Mouse (Mus musculus): ENCODE measurements around the gene Auts2. TPM values are rescaled to one million over a fixed set of nuclear protein-coding genes. Genes with fewer than 3 reads are reported as not detected.

Auts2 gene
- polyA plus RNA-seq, 1 experiment from 2014 or later: 82.5 TPM

- H3K27ac ChIP-seq (ENCODE audit: low read depth, low read length): no peak overlapping the region
Measured at GRCm38 (mm10) chr5:132290606-132291535, 252.3 kb downstream of the Auts2 start.

GRCm38 (mm10) chr5:132283741-132284140, 259.4 kb downstream of the Auts2 start:
- Histone ChIP-seq H3K27ac (ENCODE audit: low read depth, low read length) (no peak overlapping the region), H3K9me3 (ENCODE audit: control insufficient read depth, low read length) (no peaks in the 10 kb centered on the region), H3K27me3 (ENCODE audit: control insufficient read depth, insufficient read depth, low read length) (no peaks in the 10 kb centered on the region), H3K36me3 (ENCODE audit: control insufficient read depth, insufficient read depth, low read length) (no peaks in the 10 kb centered on the region), H3K9ac (replicated peaks; ENCODE audit: low read depth, low read length) (no peak overlapping the region), H3K4me1 (ENCODE audit: control insufficient read depth, insufficient read depth, low read length) (peaks cover 5% of the 10 kb centered on the region; the same call in 1 of the 2 replicates), H3K4me3 (ENCODE audit: low read depth, low read length) (no peak overlapping the region), H3K4me2 (ENCODE audit: low read depth, low read length) (no peak overlapping the region)
- WGBS: 75% methylated on average over 3 of the region's 3 CpGs
- no peak for ATAC-seq (ENCODE audit: low read depth)

More at GRCm38 (mm10) chr5:132290606-132291535, 252.3 kb downstream of the Auts2 start:
- WGBS: 9% methylated on average over 13 of the region's 13 CpGs
- ATAC-seq (ENCODE audit: low read depth): no peak
- Histone ChIP-seq H3K4me2 (ENCODE audit: low read depth, low read length) (no peak overlapping the region), H3K9ac (replicated peaks; ENCODE audit: low read depth, low read length) (no peak overlapping the region), H3K4me1 (ENCODE audit: control insufficient read depth, insufficient read depth, low read length) (peaks cover 32% of the 10 kb centered on the region), H3K36me3 (ENCODE audit: control insufficient read depth, insufficient read depth, low read length) (no peaks in the 10 kb centered on the region), H3K9me3 (ENCODE audit: control insufficient read depth, low read length) (no peaks in the 10 kb centered on the region), H3K4me3 (ENCODE audit: low read depth, low read length) (no peak overlapping the region), H3K27me3 (ENCODE audit: control insufficient read depth, insufficient read depth, low read length) (no peaks in the 10 kb centered on the region)

GRCm38 (mm10) chr5:132274098-132274898, 268.8 kb downstream of the Auts2 start:
- Histone ChIP-seq H3K9ac (replicated peaks; ENCODE audit: low read depth, low read length) (no peak overlapping the region), H3K4me3 (ENCODE audit: low read depth, low read length) (no peak overlapping the region), H3K9me3 (ENCODE audit: control insufficient read depth, low read length) (no peaks in the 10 kb centered on the region), H3K4me2 (ENCODE audit: low read depth, low read length) (no peak overlapping the region), H3K36me3 (ENCODE audit: control insufficient read depth, insufficient read depth, low read length) (no peaks in the 10 kb centered on the region), H3K27ac (ENCODE audit: low read depth, low read length) (no peak overlapping the region), H3K4me1 (ENCODE audit: control insufficient read depth, insufficient read depth, low read length) (peaks cover 7% of the 10 kb centered on the region; the same call in 1 of the 2 replicates), H3K27me3 (ENCODE audit: control insufficient read depth, insufficient read depth, low read length) (no peaks in the 10 kb centered on the region)
- WGBS: 44% methylated on average over 15 of the region's 15 CpGs
- peak; percentile 71 for ATAC-seq (ENCODE audit: low read depth)

GRCm38 (mm10) chr5:132272132-132272531, 271.0 kb downstream of the Auts2 start:
- Histone ChIP-seq H3K4me2 (ENCODE audit: low read depth, low read length) (no peak overlapping the region), H3K4me1 (ENCODE audit: control insufficient read depth, insufficient read depth, low read length) (peaks cover 7% of the 10 kb centered on the region; the same call in 1 of the 2 replicates), H3K36me3 (ENCODE audit: control insufficient read depth, insufficient read depth, low read length) (no peaks in the 10 kb centered on the region), H3K27ac (ENCODE audit: low read depth, low read length) (no peak overlapping the region), H3K9me3 (ENCODE audit: control insufficient read depth, low read length) (no peaks in the 10 kb centered on the region), H3K9ac (replicated peaks; ENCODE audit: low read depth, low read length) (no peak overlapping the region), H3K27me3 (ENCODE audit: control insufficient read depth, insufficient read depth, low read length) (no peaks in the 10 kb centered on the region), H3K4me3 (ENCODE audit: low read depth, low read length) (no peak overlapping the region)
- 87% methylated on average over 4 of the region's 4 CpGs for WGBS
- ATAC-seq (ENCODE audit: low read depth): no peak

- Histone ChIP-seq H3K9ac (replicated peaks; ENCODE audit: low read depth, low read length) (no peak overlapping the region), H3K4me3 (ENCODE audit: low read depth, low read length) (no peak overlapping the region), H3K27me3 (ENCODE audit: control insufficient read depth, insufficient read depth, low read length) (no peaks in the 10 kb centered on the region), H3K9me3 (ENCODE audit: control insufficient read depth, low read length) (no peaks in the 10 kb centered on the region), H3K36me3 (ENCODE audit: control insufficient read depth, insufficient read depth, low read length) (no peaks in the 10 kb centered on the region), H3K4me2 (ENCODE audit: low read depth, low read length) (no peak overlapping the region), H3K27ac (ENCODE audit: low read depth, low read length) (no peak overlapping the region), H3K4me1 (ENCODE audit: control insufficient read depth, insufficient read depth, low read length) (peaks cover 7% of the 10 kb centered on the region; the same call in 1 of the 2 replicates)
- WGBS: 93% methylated on average over 1 of the region's 1 CpGs
- no peak for ATAC-seq (ENCODE audit: low read depth)
Measured at GRCm38 (mm10) chr5:132270896-132271295, 272.2 kb downstream of the Auts2 start.

- no peak overlapping the region for H3K27ac ChIP-seq (ENCODE audit: low read depth, low read length)
- no peak for ATAC-seq (ENCODE audit: low read depth)
- H3K9ac ChIP-seq (replicated peaks; ENCODE audit: low read depth, low read length): no peak overlapping the region
- H3K27me3 ChIP-seq (ENCODE audit: control insufficient read depth, insufficient read depth, low read length): no peaks in the 10 kb centered on the region
- no peak overlapping the region for H3K4me2 ChIP-seq (ENCODE audit: low read depth, low read length)
- no peak overlapping the region for H3K4me3 ChIP-seq (ENCODE audit: low read depth, low read length)
- peaks cover 11% of the 10 kb centered on the region; the same call in 1 of the 2 replicates for H3K4me1 ChIP-seq (ENCODE audit: control insufficient read depth, insufficient read depth, low read length)
- WGBS: 90% methylated on average over 3 of the region's 3 CpGs
- no peaks in the 10 kb centered on the region for H3K9me3 ChIP-seq (ENCODE audit: control insufficient read depth, low read length)
- no peaks in the 10 kb centered on the region for H3K36me3 ChIP-seq (ENCODE audit: control insufficient read depth, insufficient read depth, low read length)
Measured at GRCm38 (mm10) chr5:132270074-132270473, 273.1 kb downstream of the Auts2 start.

GRCm38 (mm10) chr5:132268351-132268967, 274.7 kb downstream of the Auts2 start:
- Histone ChIP-seq H3K4me1 (ENCODE audit: control insufficient read depth, insufficient read depth, low read length) (peaks cover 18% of the 10 kb centered on the region), H3K4me2 (ENCODE audit: low read depth, low read length) (no peak overlapping the region), H3K9me3 (ENCODE audit: control insufficient read depth, low read length) (no peaks in the 10 kb centered on the region), H3K27me3 (ENCODE audit: control insufficient read depth, insufficient read depth, low read length) (no peaks in the 10 kb centered on the region), H3K4me3 (ENCODE audit: low read depth, low read length) (no peak overlapping the region), H3K9ac (replicated peaks; ENCODE audit: low read depth, low read length) (no peak overlapping the region), H3K27ac (ENCODE audit: low read depth, low read length) (no peak overlapping the region), H3K36me3 (ENCODE audit: control insufficient read depth, insufficient read depth, low read length) (no peaks in the 10 kb centered on the region)
- 86% methylated on average over 6 of the region's 6 CpGs for whole genome bisulfite sequencing
- ATAC-seq (ENCODE audit: low read depth): no peak

- no peak for ATAC-seq (ENCODE audit: low read depth)
- Histone ChIP-seq H3K9me3 (ENCODE audit: control insufficient read depth, low read length) (no peaks in the 10 kb centered on the region), H3K36me3 (ENCODE audit: control insufficient read depth, insufficient read depth, low read length) (no peaks in the 10 kb centered on the region), H3K9ac (replicated peaks; ENCODE audit: low read depth, low read length) (no peak overlapping the region), H3K27me3 (ENCODE audit: control insufficient read depth, insufficient read depth, low read length) (no peaks in the 10 kb centered on the region), H3K4me1 (ENCODE audit: control insufficient read depth, insufficient read depth, low read length) (peaks cover 18% of the 10 kb centered on the region), H3K4me2 (ENCODE audit: low read depth, low read length) (no peak overlapping the region), H3K27ac (ENCODE audit: low read depth, low read length) (no peak overlapping the region), H3K4me3 (ENCODE audit: low read depth, low read length) (no peak overlapping the region)
- 36% methylated on average over 1 of the region's 1 CpGs for WGBS
Measured at GRCm38 (mm10) chr5:132265015-132265414, 278.1 kb downstream of the Auts2 start.

Measured in neural tube, embryonic 14.5 days (tissue).